Mouse (Mus musculus) gastrocnemius, adult 2 months (tissue): ENCODE data around the gene Dirc2. TPM values are rescaled to one million over a fixed set of nuclear protein-coding genes. Genes with fewer than 3 reads are reported as not detected.

Source experiments
- DNase-seq: peaks from one replicate; pipeline ENCODE4 v3.0.0; 2022
- H3K27ac ChIP-seq: fragments of 200-600 bp; 2 replicates; pipeline ENCODE4 v1.8.1; 2022; ENCODE audit warnings: mild to moderate bottlenecking
- H3K4me3 ChIP-seq: fragments of 200-600 bp; 2 replicates; pipeline ENCODE4 v1.8.1; 2022; ENCODE audit warnings: mild to moderate bottlenecking, moderate library complexity
- CTCF ChIP-seq: fragments of 200-600 bp; IDR thresholded peaks from 2 replicates; pipeline ENCODE4 v1.8.1; 2022; ENCODE audit warnings: antibody characterized with exemption, mild to moderate bottlenecking, moderate library complexity
- intact Hi-C: fragments of 180-260 bp; cut with DNase I; formaldehyde crosslinking; loops from one replicate; pipeline ENCODE4 v1.15.1; 2025
- total RNA-seq, 2 experiments: library from RNA; stranded (reverse); gene quantifications; 2 replicates each; pipeline ENCODE4 v1.2.3; 2021

Dirc2 gene
- total RNA-seq, 2 experiments from 2014 or later, result 53.7 to 70.8 TPM

GRCm38 (mm10) chr16:35747417-35748236, 21.5 kb downstream of the Dirc2 start:
- Histone ChIP-seq H3K4me3 (peak overlapping the region; percentile 28), H3K27ac (peak overlapping the region; percentile 88)
- intact Hi-C loops, result loop anchor here (2.0 kb wide), 1 partner anchor 21 kb away; the partner anchor contains the start of gene Dirc2
- no peak for TF ChIP-seq CTCF
- peak; percentile 80 for DNase-seq

GRCm38 (mm10) chr16:35742251-35742937, 26.8 kb downstream of the Dirc2 start:
- DNase-seq, result no peak
- peak overlapping the region; percentile 16; the same call in 1 of the 2 replicates for H3K27ac ChIP-seq

GRCm38 (mm10) chr16:35741621-35742020, 27.5 kb downstream of the Dirc2 start:
- intact Hi-C loops, result no loop called here
- no peak for TF ChIP-seq CTCF
- H3K4me3 ChIP-seq, result no peak overlapping the region
- no peak for DNase-seq
- peak overlapping the region; percentile 4; the same call in 1 of the 2 replicates for H3K27ac ChIP-seq

More at GRCm38 (mm10) chr16:35742251-35742937, 26.8 kb downstream of the Dirc2 start:
- intact Hi-C loops, result no loop called here
- TF ChIP-seq CTCF, result no peak
- H3K4me3 ChIP-seq, result no peak overlapping the region

- intact Hi-C loops, result no loop called here
- no peak for TF ChIP-seq CTCF
- no peak for DNase-seq
- Histone ChIP-seq H3K4me3 (no peak overlapping the region), H3K27ac (peak overlapping the region; percentile 51)
Observed at GRCm38 (mm10) chr16:35740943-35741342, 28.2 kb downstream of the Dirc2 start.

- Histone ChIP-seq H3K27ac (peak overlapping the region; percentile 51), H3K4me3 (no peak overlapping the region)
- TF ChIP-seq CTCF, result no peak
- no peak for DNase-seq
- intact Hi-C loops, result no loop called here
Observed at GRCm38 (mm10) chr16:35740357-35740756, 28.8 kb downstream of the Dirc2 start.

GRCm38 (mm10) chr16:35739548-35739947, 29.6 kb downstream of the Dirc2 start:
- Histone ChIP-seq H3K4me3 (no peak overlapping the region), H3K27ac (peak overlapping the region; percentile 51)
- intact Hi-C loops, result loop anchor here (5.0 to 10.0 kb wide), 2 partner anchors 33 to 195 kb away; partner anchors contain the start of genes Dtx3l, Hspbap1 and Parp9
- no peak for DNase-seq
- TF ChIP-seq CTCF, result no peak

GRCm38 (mm10) chr16:35738096-35738767, 30.9 kb downstream of the Dirc2 start:
- Histone ChIP-seq H3K27ac (peak overlapping the region; percentile 20; the same call in 1 of the 2 replicates), H3K4me3 (no peak overlapping the region)
- no peak for TF ChIP-seq CTCF
- intact Hi-C loops, result loop anchor here (5.0 to 10.0 kb wide), 2 partner anchors 34 to 197 kb away; partner anchors contain the start of genes Dtx3l, Hspbap1 and Parp9
- peak; percentile 43 for DNase-seq

GRCm38 (mm10) chr16:35734038-35734437, 35.1 kb downstream of the Dirc2 start:
- H3K27ac ChIP-seq, result no peak overlapping the region
- TF ChIP-seq CTCF, result peak; percentile 97
- H3K4me3 ChIP-seq, result no peak overlapping the region
- intact Hi-C loops, result loop anchor here (1.0 to 10.0 kb wide), 2 partner anchors 83 to 201 kb away; partner anchors contain the start of genes Dtx3l and Parp9
- DNase-seq, result peak; percentile 85

- TF ChIP-seq CTCF, result no peak
- H3K4me3 ChIP-seq, result no peak overlapping the region
- DNase-seq, result no peak
- H3K27ac ChIP-seq, result no peak overlapping the region
- intact Hi-C loops, result loop anchor here (10.0 kb wide), 1 partner anchor 203 kb away; the partner anchor contains the start of genes Dtx3l and Parp9
Observed at GRCm38 (mm10) chr16:35732096-35732495, 37.1 kb downstream of the Dirc2 start.

GRCm38 (mm10) chr16:35729151-35729738, 39.9 kb downstream of the Dirc2 start:
- intact Hi-C loops, result no loop called here
- no peak for TF ChIP-seq CTCF
- no peak for DNase-seq
- H3K4me3 ChIP-seq, result no peak overlapping the region
- no peak overlapping the region for H3K27ac ChIP-seq

- TF ChIP-seq CTCF, result peak; percentile 23; the same call in 1 of the 2 replicates
- H3K27ac ChIP-seq, result no peak overlapping the region
- DNase-seq, result no peak
- H3K4me3 ChIP-seq, result no peak overlapping the region
- intact Hi-C loops, result no loop called here
Observed at GRCm38 (mm10) chr16:35726601-35727000, 42.6 kb downstream of the Dirc2 start.

GRCm38 (mm10) chr16:35724561-35724960, 44.6 kb downstream of the Dirc2 start:
- Histone ChIP-seq H3K4me3 (no peak overlapping the region), H3K27ac (no peak overlapping the region)
- no peak for DNase-seq
- TF ChIP-seq CTCF, result no peak
- intact Hi-C loops, result no loop called here
